Mouse (Mus musculus) cerebellum, adult 9-10 months (tissue): ENCODE measurements at regions not wholly inside any gene's neighbourhood (a gene's known extent, or its start where the extent isn't known, plus 50 kb on each side); places are given as distances from the start of the nearest gene placed in this dataset.

ENCODE experiments used
- DNase-seq: peaks from one replicate; pipeline ENCODE4 v3.0.0; 2022

- DNase-seq, result no peak
Observed at GRCm38 (mm10) chr13:97555312-97555711, 205.1 kb downstream of the Gm10260 start.

GRCm38 (mm10) chr13:97554601-97555000 is 205.8 kb downstream of the Gm10260 start:
- no peak for DNase-seq

- DNase-seq, result no peak
Observed at GRCm38 (mm10) chr13:97552236-97552635, 208.2 kb downstream of the Gm10260 start.

GRCm38 (mm10) chr13:97550880-97551279 is 209.6 kb downstream of the Gm10260 start:
- no peak for DNase-seq

GRCm38 (mm10) chr13:97550172-97550571 is 210.3 kb downstream of the Gm10260 start:
- DNase-seq, result peak; percentile 72

GRCm38 (mm10) chr13:97549384-97549783 is 211.0 kb downstream of the Gm10260 start:
- DNase-seq, result no peak

GRCm38 (mm10) chr13:97548527-97548977 is 211.9 kb downstream of the Gm10260 start:
- no peak for DNase-seq

- DNase-seq, result no peak
Observed at GRCm38 (mm10) chr13:97546936-97547335, 213.5 kb downstream of the Gm10260 start.

GRCm38 (mm10) chr13:97545971-97546454 is 214.4 kb downstream of the Gm10260 start:
- DNase-seq, result peak; percentile 85

GRCm38 (mm10) chr13:97539686-97540085 is 220.7 kb downstream of the Gm10260 start:
- DNase-seq, result no peak

GRCm38 (mm10) chr13:97538441-97538840 is 222.0 kb downstream of the Gm10260 start:
- no peak for DNase-seq

GRCm38 (mm10) chr13:97537686-97538085 is 222.7 kb downstream of the Gm10260 start:
- DNase-seq, result no peak

GRCm38 (mm10) chr13:97537206-97537605 is 223.2 kb downstream of the Gm10260 start:
- no peak for DNase-seq

- no peak for DNase-seq
Observed at GRCm38 (mm10) chr13:97533896-97534666, 226.4 kb downstream of the Gm10260 start.

- no peak for DNase-seq
Observed at GRCm38 (mm10) chr13:97531181-97531580, 229.3 kb downstream of the Gm10260 start.

GRCm38 (mm10) chr13:97530570-97530969 is 229.9 kb downstream of the Gm10260 start:
- no peak for DNase-seq

- no peak for DNase-seq
Observed at GRCm38 (mm10) chr13:97527958-97528357, 232.5 kb downstream of the Gm10260 start.

GRCm38 (mm10) chr13:97524847-97525434 is 235.5 kb downstream of the Gm10260 start:
- DNase-seq, result no peak

GRCm38 (mm10) chr13:97523523-97524412 is 236.7 kb downstream of the Gm10260 start:
- no peak for DNase-seq

- DNase-seq, result no peak
Observed at GRCm38 (mm10) chr13:97520988-97521547, 239.4 kb downstream of the Gm10260 start.

- DNase-seq, result no peak
Observed at GRCm38 (mm10) chr13:97516731-97517130, 243.7 kb downstream of the Gm10260 start.

- no peak for DNase-seq
Observed at GRCm38 (mm10) chr13:97514421-97515066, 245.9 kb downstream of the Gm10260 start.
